Mouse (Mus musculus) testis, adult 2 months (tissue): ENCODE measurements around the gene Satb1.

Source experiments
- CTCF ChIP-seq: fragments of 200-500 bp; IDR thresholded peaks from 2 replicates; pipeline ENCODE4 v1.5.1; 2012; ENCODE audit warnings: low read depth, mild to moderate bottlenecking, inconsistent platforms, low read length, moderate library complexity; ENCODE audit not compliant: control insufficient read depth, insufficient read depth, insufficient replicate concordance
- POLR2A ChIP-seq: fragments of 200-500 bp; IDR thresholded peaks from 2 replicates; pipeline ENCODE4 v1.6.1; 2012; ENCODE audit warnings: low read depth, mild to moderate bottlenecking, inconsistent platforms, low read length, moderate library complexity; ENCODE audit not compliant: control insufficient read depth

- TF ChIP-seq POLR2A (no peak), CTCF (no peak)
Observed at GRCm38 (mm10) chr17:51853952-51854351, 20.9 kb upstream of the Satb1 start.
